Mouse (Mus musculus) lung, adult 2 months (tissue): ENCODE measurements around the gene Recql.

Experiments used
- CTCF ChIP-seq: fragments of 200-500 bp; IDR thresholded peaks from 2 replicates; pipeline ENCODE4 v1.5.1; 2011; ENCODE audit warnings: mild to moderate bottlenecking, low read length, control low read depth; ENCODE audit not compliant: insufficient read depth
- POLR2A ChIP-seq: fragments of 200-500 bp; IDR thresholded peaks from 2 replicates; pipeline ENCODE4 v1.6.1; 2011; ENCODE audit warnings: low read depth, mild to moderate bottlenecking, control low read depth, low read length, borderline replicate concordance; ENCODE audit errors: extremely low read depth

GRCm38 (mm10) chr6:142379961-142380360, 6.9 kb downstream of the Recql start:
- TF ChIP-seq CTCF: no peak
- no peak for TF ChIP-seq POLR2A
